Mouse (Mus musculus): ENCODE data around the gene Birc5.
"Not testable (repeated sequence)": the region's sequence is repeated elsewhere in the genome, so short reads cannot be mapped to it uniquely, and the experiment has no call there.

The Birc5 gene

DNA sequence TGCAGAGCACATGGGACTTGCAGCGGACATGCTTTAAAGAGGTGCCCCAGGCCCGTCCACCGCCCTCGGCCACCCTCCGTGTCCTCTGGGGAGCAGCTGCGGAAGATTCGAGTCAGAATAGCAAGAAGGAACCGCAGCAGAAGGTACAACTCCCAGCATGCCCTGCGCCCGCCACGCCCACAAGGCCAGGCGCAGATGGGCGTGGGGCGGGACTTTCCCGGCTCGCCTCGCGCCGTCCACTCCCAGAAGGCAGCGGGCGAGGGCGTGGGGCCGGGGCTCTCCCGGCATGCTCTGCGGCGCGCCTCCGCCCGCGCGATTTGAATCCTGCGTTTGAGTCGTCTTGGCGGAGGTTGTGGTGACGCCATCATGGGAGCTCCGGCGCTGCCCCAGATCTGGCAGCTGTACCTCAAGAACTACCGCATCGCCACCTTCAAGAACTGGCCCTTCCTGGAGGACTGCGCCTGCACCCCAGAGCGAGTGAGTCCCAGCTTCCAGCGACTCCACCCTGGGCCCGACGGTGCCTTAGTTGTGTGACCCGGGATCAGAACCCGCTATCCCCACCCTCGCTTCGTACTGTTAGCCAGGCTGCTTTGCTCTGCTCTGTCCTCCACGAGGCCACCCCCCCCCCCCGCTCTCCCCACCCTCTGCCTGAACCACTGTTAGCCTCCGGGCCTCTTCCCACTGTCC, at the start of gene Birc5:
Gene Birc5 (plus strand): TSS at position 267 of the 687 bp plus-strand sequence.
- DNase-seq (ENCODE audit: low read depth, low spot score) = peak; percentile 97

- no peak for DNase-seq (ENCODE audit: low read depth, low spot score)
Measured at GRCm38 (mm10) chr11:117800038-117800437, 49.0 kb upstream of the Birc5 start.

GRCm38 (mm10) chr11:117801650-117802049, 47.4 kb upstream of the Birc5 start:
- no peak for DNase-seq (ENCODE audit: low read depth, low spot score)

- no peak for DNase-seq (ENCODE audit: low read depth, low spot score)
Measured at GRCm38 (mm10) chr11:117803166-117803688, 45.8 kb upstream of the Birc5 start.

- no peak for DNase-seq (ENCODE audit: low read depth, low spot score)
Measured at GRCm38 (mm10) chr11:117806781-117807180, 42.3 kb upstream of the Birc5 start.

GRCm38 (mm10) chr11:117809407-117810311, 39.4 kb upstream of the Birc5 start, which contains the start of the genes Gm20708 and Syngr2:
Gene Gm20708 (plus strand): TSS chr11:117809668.
Gene Syngr2 (plus strand): TSS chr11:117809668.
- peak; percentile 72 for DNase-seq (ENCODE audit: low read depth, low spot score)

DNA sequence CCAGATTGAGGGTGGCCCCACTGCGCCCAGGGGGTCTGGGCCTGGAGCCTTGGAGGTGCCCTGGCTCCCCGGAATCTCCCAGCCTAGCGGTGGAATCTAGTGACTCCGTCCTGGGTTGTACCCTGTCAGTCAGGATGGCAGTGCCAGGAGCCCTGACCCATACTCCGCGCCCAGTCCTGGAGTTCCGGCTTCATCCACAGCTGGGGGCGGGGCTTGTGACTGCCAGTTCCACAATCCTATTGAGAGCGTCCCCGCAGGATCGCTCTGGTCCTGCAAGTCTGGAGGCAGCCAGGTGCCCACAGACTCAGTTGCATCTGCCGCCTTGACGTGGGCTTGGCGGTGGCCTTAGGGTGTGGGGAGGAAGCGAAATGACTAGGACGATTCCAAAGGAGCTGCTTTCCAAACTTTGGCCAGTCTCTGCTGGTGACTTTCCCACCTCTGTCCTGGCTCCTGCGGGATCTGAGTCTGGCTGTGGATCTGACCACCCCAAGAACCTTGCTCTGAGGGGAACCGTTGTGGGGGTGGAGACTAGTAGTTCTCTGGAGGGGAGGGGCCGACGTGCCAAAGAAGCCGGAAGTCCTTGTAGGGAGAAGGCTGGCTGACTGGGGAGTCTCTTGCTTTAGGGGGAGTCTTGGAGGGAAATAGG, 38.5 kb upstream of the Birc5 start:
- peak; percentile 85 for DNase-seq (ENCODE audit: low read depth, low spot score)

DNA sequence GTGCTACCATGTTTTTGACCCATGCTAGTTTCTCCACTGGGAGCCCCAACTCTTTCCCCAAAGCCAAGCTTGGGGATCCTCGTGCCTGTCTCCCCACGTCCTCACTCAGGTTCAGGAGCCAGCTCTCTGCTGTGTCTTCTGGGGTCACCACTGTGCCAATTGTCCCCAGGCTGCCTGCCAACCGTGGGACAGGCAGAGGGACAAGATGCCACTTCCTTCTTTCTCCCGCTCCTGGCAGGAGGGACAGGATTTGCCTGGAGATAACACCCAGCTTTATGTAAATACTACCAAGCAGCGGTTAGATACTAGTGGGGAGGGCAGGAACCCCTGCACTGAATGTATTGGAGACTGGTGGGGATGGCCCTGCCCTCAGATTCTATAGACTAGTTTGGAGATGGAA, 35.2 kb upstream of the Birc5 start:
- no peak for DNase-seq (ENCODE audit: low read depth, low spot score)

DNA sequence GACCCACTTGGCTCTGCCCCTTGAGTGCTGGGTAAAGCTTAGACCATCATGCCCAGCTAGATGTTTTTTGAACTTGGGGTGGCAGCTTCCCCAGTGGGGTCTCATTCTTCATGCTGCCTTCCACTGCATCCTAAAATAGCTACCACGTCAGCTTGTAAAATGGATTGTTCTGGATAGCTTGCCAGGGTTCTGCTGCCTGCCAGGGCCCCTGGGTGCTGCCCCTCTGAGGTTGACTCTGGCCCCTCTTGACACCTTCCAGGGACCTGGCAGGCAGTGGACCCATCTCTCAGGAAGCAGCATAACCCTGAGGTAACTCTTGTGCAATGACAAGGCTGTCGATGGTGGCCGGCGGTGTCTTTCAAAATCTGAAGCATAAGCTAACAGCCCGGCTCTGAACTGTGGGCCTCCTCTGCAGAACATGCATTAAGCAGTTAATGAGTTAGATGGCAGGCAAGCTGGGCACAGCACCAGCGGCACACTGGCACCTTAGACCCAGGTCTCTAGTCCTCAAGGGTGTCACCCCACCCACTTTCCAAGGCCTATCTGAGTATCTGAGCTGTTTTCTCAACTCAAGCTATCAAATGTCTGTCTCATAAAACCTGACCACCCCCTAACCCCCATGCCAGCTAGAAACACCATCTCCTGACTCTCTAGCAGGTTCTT, 34.2 kb upstream of the Birc5 start:
- DNase-seq (ENCODE audit: low read depth, low spot score) = no peak

DNA sequence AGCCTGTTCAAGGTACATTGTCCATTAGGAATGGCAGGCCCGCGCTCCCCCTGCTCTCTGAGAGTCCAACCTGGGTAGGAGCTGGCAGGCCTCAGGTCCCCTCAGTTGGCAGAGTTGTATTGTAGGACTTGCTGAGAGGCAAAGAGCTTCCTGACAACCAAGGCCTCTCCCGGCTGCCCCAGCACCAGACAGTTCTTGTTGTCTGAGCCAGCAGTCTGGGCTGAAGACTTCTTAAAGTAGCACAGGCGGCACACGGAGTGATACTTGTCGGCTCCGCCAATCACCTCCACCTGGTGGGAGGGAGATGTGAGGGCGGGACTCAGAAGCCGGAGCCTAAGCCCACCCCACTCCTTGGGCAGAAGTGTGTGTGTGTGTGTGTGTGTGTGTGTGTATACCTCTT, 33.2 kb upstream of the Birc5 start:
- DNase-seq (ENCODE audit: low read depth, low spot score) = not testable (repeated sequence)

DNA sequence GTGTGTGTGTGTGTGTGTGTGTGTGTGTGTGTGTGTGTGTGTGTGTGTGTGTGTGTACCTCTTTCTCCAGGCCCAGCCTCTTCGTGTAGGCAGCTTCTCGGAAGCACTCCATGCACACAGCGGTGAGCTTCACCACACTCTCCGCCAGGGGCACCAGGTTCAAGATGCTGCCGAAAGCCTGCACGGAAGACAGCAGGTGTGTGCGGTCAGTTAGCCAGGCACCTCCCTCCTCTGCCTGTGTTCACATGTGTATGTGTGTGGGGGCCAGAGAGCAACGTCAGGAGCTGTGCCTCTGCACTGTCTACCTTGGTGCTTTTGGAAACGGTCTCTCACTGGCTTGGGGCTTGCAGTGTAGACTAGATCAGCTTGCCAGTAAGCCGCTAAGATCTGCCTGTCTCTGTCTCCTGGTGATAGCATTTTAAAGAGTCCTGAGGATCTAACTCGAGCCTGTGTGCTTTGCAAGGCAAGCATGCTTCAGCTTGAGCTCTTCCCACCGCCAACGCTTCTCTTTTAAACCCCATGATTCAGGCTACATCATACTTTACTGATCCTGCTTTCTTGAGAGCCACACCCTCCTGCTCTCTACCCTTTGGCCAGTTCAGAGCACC, 32.6 kb upstream of the Birc5 start:
- DNase-seq (ENCODE audit: low read depth, low spot score) = no peak

DNA sequence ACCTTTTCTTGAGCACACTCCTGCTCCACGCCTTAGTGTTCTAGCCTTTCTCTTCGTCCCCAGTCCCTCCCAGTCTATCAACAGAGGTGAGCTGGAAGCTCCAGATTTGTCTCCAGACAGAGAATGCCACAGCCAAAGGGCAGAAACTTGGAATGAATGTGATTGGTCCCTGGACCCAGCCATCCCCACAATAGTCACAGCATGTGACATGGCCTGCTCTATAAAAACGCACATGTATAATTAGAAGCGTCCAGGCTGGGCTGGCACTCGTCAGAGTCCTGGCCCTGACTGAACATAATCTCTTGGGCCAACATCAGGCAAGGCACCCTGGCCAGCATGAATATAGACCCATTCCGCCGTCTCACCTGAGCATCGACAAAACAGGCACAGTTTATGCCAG, 30.0 kb upstream of the Birc5 start:
- DNase-seq (ENCODE audit: low read depth, low spot score) = no peak

- no peak for DNase-seq (ENCODE audit: low read depth, low spot score)
Measured at GRCm38 (mm10) chr11:117820173-117820572, 28.9 kb upstream of the Birc5 start.

DNA sequence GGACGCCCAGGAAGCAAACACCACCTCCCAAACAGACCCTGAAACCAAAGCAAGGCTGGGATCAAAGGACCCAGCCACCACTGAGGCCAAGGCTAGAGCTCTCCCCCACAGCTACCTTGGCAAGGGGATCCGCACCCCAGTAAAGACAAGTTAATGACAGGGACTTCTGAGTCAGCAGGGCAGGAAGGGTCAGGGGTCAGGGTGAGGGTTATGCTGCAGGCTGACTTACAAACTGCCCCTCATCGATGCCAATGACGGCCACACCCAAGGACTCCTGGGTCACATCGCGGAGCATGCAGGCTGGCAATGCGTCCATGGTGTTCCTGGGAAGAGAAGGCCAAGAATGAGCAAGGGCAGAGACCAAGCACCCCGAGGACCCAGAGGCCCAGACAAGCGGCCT, 27.2 kb upstream of the Birc5 start:
- no peak for DNase-seq (ENCODE audit: low read depth, low spot score)

DNA sequence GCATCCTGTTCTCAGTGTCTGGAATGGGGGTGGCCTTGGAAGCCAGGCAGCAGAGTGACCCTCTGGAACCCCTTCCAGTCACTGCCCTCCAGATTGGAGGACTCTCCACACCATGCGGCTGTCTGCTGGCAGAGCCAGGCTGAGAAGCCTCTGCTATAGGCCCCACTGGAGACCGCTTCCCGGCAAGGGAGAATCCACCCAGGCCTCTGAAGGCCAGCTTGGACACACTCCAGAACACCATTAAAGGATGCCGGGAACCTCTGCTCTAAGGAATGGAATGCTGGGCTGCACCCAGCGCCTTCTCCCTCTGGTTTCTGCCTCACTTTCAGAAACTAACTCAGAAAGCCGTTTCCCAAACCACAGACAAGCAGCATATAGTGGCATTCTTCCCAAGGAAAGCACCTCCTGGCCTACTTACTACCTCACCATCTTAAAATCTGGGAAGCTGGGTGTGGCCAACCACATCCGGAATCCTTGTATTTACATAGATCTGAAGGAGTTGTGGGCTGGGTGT, 26.3 kb upstream of the Birc5 start:
- no peak for DNase-seq (ENCODE audit: low read depth, low spot score)

GRCm38 (mm10) chr11:117823411-117823810, 25.6 kb upstream of the Birc5 start:
- DNase-seq (ENCODE audit: low read depth, low spot score) = no peak

- DNase-seq (ENCODE audit: low read depth, low spot score) = peak; percentile 85
Measured at GRCm38 (mm10) chr11:117824060-117824969, 24.7 kb upstream of the Birc5 start.

- peak; percentile 91 for DNase-seq (ENCODE audit: low read depth, low spot score)
Measured at GRCm38 (mm10) chr11:117825333-117826101, 23.5 kb upstream of the Birc5 start, which contains the start of the genes Afmid and Tk1. Gene Afmid (plus strand): TSS chr11:117825924. Gene Tk1 (minus strand): TSS chr11:117826092.

- DNase-seq (ENCODE audit: low read depth, low spot score) = no peak
Measured at GRCm38 (mm10) chr11:117826164-117826563, 22.9 kb upstream of the Birc5 start.

All from mesoderm, embryonic 11.5 days (tissue).